Mouse (Mus musculus) heart, embryonic 15.5 days (tissue): ENCODE measurements around the gene Sox5. TPM values are rescaled to one million over a fixed set of nuclear protein-coding genes. Genes with fewer than 3 reads are reported as not detected.

Experiments
- ATAC-seq: fragments of 200-750 bp; cut with Nextera tagmentation; replicated peaks from 2 replicates; pipeline ENCODE4 v1.8.0; 2017; ENCODE audit warnings: low read depth, moderate TSS enrichment; ENCODE audit not compliant: insufficient number of reproducible peaks, insufficient read depth, low FRiP score
- H3K27ac ChIP-seq: fragments of 300-500 bp; sonication (generic); 2 replicates; pipeline ENCODE4 v1.5.1; 2015; ENCODE audit warnings: mild to moderate bottlenecking, inconsistent platforms
- H3K27me3 ChIP-seq: fragments of 300-500 bp; sonication (generic); 2 replicates; pipeline ENCODE4 v1.6.1; 2015; ENCODE audit warnings: inconsistent platforms
- H3K36me3 ChIP-seq: fragments of 300-500 bp; sonication (generic); 2 replicates; pipeline ENCODE4 v1.6.1; 2015; ENCODE audit warnings: mild to moderate bottlenecking, inconsistent platforms
- H3K4me1 ChIP-seq: fragments of 300-500 bp; sonication (generic); replicated peaks from 2 replicates; pipeline ENCODE4 v1.6.1; 2015; ENCODE audit warnings: inconsistent platforms
- H3K4me2 ChIP-seq: fragments of 300-500 bp; sonication (generic); 2 replicates; pipeline ENCODE4 v1.6.1; 2015; ENCODE audit warnings: inconsistent platforms, mild to moderate bottlenecking, moderate library complexity
- H3K4me3 ChIP-seq: fragments of 300-500 bp; sonication (generic); 2 replicates; pipeline ENCODE4 v1.5.1; 2015; ENCODE audit warnings: mild to moderate bottlenecking, inconsistent platforms
- H3K9ac ChIP-seq: fragments of 300-500 bp; sonication (generic); 2 replicates; pipeline ENCODE4 v1.6.1; 2015; ENCODE audit warnings: mild to moderate bottlenecking, inconsistent platforms
- H3K9me3 ChIP-seq: fragments of 300-500 bp; sonication (generic); replicated peaks from 2 replicates; pipeline ENCODE4 v1.6.1; 2016; ENCODE audit warnings: inconsistent platforms
- WGBS: fragments of 180-500 bp; shearing (Covaris S2); methylation state at CpG from one replicate; pipeline ENCODE4 v1.1.7; 2015; ENCODE audit warnings: mixed read lengths; 5-methylcytosine and 5-hydroxymethylcytosine counted together
- polyA plus RNA-seq: library from polyadenylated mRNA; unstranded; fragments of >200 nt; fragmentation: Nextera tagmentation; extraction: Ambion mirVana; gene quantifications from 2 replicates; pipeline ENCODE4 v1.2.1, GENCODE M21; 2015

The Sox5 gene
- polyA plus RNA-seq, 1 experiment from 2014 or later, result 8.9 TPM

- Histone ChIP-seq H3K9ac (no peak overlapping the region), H3K4me2 (no peak overlapping the region), H3K9me3 (no peaks in the 10 kb centered on the region), H3K27me3 (no peaks in the 10 kb centered on the region), H3K36me3 (no peaks in the 10 kb centered on the region), H3K4me3 (no peak overlapping the region), H3K27ac (no peak overlapping the region), H3K4me1 (peaks cover 11% of the 10 kb centered on the region)
- 75% methylated on average over 3 of the region's 3 CpGs for WGBS
- ATAC-seq, result no peak
Observed at GRCm38 (mm10) chr6:144646331-144646730, 135.4 kb downstream of the Sox5 start.

GRCm38 (mm10) chr6:144645796-144646195 lies 136.0 kb downstream of the Sox5 start:
- Histone ChIP-seq H3K27ac (no peak overlapping the region), H3K4me3 (no peak overlapping the region), H3K27me3 (no peaks in the 10 kb centered on the region), H3K4me2 (no peak overlapping the region), H3K36me3 (no peaks in the 10 kb centered on the region), H3K9me3 (no peaks in the 10 kb centered on the region), H3K4me1 (peaks cover 11% of the 10 kb centered on the region), H3K9ac (no peak overlapping the region)
- WGBS, result 74% methylated on average over 4 of the region's 4 CpGs
- ATAC-seq, result no peak

DNA sequence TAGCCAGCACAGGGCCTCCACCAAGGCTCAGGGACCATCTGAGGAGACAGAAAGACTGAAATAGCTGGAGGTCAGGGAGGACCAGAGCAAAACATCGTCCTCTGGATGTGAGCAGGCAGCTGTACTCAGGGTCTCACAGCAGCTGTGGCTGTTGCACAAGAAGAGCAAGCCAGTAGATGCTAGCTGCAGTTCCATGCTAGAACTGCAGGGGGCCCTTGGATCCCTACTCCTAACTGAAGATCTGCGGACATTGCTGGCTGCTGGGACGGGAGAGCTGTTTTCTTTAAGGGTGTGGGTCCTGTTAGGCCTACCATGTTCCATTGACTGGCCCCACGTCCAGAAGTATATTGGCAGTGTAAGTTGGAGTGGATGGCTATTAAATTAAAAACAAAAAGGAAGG lies 137.1 kb downstream of the Sox5 start:
- no peak overlapping the region for H3K9ac ChIP-seq
- peaks cover 11% of the 10 kb centered on the region for H3K4me1 ChIP-seq
- no peaks in the 10 kb centered on the region for H3K9me3 ChIP-seq
- ATAC-seq, result no peak
- H3K4me2 ChIP-seq, result no peak overlapping the region
- H3K36me3 ChIP-seq, result no peaks in the 10 kb centered on the region
- no peak overlapping the region for H3K4me3 ChIP-seq
- no peaks in the 10 kb centered on the region for H3K27me3 ChIP-seq
- 45% methylated on average over 4 of the region's 4 CpGs for WGBS
- H3K27ac ChIP-seq, result no peak overlapping the region

- H3K4me1 ChIP-seq, result peaks cover 9% of the 10 kb centered on the region
- ATAC-seq, result no peak
- WGBS, result 78% methylated on average over 5 of the region's 5 CpGs
- H3K9ac ChIP-seq, result no peak overlapping the region
- no peak overlapping the region for H3K4me2 ChIP-seq
- no peak overlapping the region for H3K4me3 ChIP-seq
- H3K9me3 ChIP-seq, result no peaks in the 10 kb centered on the region
- no peaks in the 10 kb centered on the region for H3K27me3 ChIP-seq
- H3K36me3 ChIP-seq, result no peaks in the 10 kb centered on the region
- H3K27ac ChIP-seq, result no peak overlapping the region
Observed at GRCm38 (mm10) chr6:144643601-144644000, 138.2 kb downstream of the Sox5 start.

DNA sequence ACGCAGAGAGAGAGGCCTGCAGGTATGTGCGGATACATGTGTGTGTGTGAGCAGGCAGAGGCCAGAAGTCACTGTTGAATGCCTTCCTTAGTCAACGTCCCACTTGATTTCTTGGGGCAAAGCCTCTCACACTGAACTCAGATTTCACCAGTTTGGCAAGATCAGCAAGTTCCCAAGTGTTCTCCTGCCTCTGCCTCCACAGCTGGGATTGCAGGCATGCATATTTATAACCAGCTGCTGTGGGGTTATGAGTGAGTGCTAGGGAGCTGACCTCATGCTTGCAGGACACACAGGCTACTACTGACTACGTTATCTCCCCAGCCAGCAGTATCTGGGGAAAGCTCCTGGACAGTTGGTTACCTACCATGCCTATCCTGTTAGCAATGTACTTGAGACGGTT lies 139.9 kb downstream of the Sox5 start:
- Histone ChIP-seq H3K4me2 (no peak overlapping the region), H3K9ac (no peak overlapping the region), H3K27ac (no peak overlapping the region), H3K4me3 (no peak overlapping the region), H3K4me1 (no peaks in the 10 kb centered on the region), H3K27me3 (no peaks in the 10 kb centered on the region), H3K36me3 (no peaks in the 10 kb centered on the region), H3K9me3 (no peaks in the 10 kb centered on the region)
- WGBS, result 52% methylated on average over 5 of the region's 5 CpGs
- no peak for ATAC-seq

DNA sequence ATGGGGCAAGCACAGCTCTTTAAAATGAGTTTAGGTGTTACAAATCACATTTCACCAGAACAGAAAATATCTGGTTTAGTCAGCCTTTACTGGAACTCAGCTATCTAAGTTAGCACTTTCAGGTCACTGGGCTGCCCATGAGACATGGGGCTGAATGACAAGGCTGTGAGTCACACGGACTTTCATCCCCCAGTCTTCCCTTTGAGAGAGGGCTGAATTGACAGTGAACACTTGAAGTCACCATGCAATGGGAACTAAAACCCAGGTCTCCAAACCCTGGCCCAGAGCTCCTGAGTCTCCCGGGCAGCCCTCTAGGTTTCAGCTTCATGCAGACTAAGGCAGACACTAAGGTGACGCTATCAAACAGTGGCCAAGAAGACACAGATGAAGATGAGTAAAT lies 141.2 kb downstream of the Sox5 start:
- Histone ChIP-seq H3K27me3 (no peaks in the 10 kb centered on the region), H3K4me3 (no peak overlapping the region), H3K27ac (no peak overlapping the region), H3K4me1 (no peaks in the 10 kb centered on the region), H3K4me2 (no peak overlapping the region), H3K36me3 (no peaks in the 10 kb centered on the region), H3K9me3 (no peaks in the 10 kb centered on the region), H3K9ac (no peak overlapping the region)
- ATAC-seq, result no peak
- WGBS, result 71% methylated on average over 3 of the region's 3 CpGs

DNA sequence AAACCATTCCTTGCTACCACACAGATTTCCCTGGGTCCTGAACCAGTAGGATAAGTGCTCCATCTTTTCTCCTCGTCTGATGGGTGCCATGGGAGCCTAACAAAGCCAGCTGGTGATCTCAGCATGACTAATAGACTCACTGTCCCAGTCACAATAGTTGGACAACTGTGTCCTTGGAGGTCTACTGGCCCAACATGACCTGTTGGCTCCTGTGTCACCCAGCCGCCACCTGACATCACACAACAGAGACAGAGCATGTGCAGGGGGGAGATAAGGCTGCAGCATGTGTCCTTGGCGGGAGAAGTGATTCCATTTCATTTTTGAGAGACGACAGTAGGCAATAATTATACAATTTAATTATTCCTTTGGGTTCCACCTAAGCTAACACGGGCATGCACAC lies 143.2 kb downstream of the Sox5 start:
- no peaks in the 10 kb centered on the region for H3K4me1 ChIP-seq
- H3K27ac ChIP-seq, result no peak overlapping the region
- no peak for ATAC-seq
- 78% methylated on average over 5 of the region's 5 CpGs for WGBS
- no peaks in the 10 kb centered on the region for H3K36me3 ChIP-seq
- no peaks in the 10 kb centered on the region for H3K27me3 ChIP-seq
- no peak overlapping the region for H3K9ac ChIP-seq
- no peaks in the 10 kb centered on the region for H3K9me3 ChIP-seq
- H3K4me2 ChIP-seq, result no peak overlapping the region
- no peak overlapping the region for H3K4me3 ChIP-seq

DNA sequence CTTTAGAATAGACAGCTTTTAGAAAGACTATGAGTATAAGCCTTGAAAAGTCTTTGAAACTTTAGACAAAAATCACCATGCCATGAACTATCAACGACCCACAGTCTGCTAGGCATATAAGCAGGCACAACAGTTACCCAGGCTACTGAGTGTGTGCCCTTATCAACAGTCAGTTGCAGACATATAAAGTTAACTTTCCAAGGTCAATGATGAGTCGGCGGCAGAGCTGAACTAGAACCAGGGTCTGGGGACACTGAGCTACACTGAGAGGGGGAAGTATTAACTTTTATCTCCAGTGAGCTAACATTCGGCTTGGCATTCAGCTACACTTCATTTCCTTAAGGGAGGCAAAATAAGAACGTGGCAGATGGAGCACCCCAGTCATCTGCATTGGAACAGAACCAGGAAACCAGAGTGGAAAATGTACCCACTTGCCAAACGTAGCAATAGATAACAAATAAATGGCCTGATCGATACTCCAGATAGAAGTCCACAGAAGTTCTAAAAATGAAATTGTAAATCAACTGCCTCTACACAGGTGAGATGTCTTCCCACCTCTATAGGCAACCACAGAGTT lies 154.2 kb downstream of the Sox5 start:
- H3K4me3 ChIP-seq, result no peak overlapping the region
- no peaks in the 10 kb centered on the region for H3K9me3 ChIP-seq
- no peaks in the 10 kb centered on the region for H3K27me3 ChIP-seq
- H3K36me3 ChIP-seq, result no peaks in the 10 kb centered on the region
- no peak overlapping the region for H3K4me2 ChIP-seq
- WGBS, result 59% methylated on average over 7 of the region's 7 CpGs
- ATAC-seq, result no peak
- H3K4me1 ChIP-seq, result no peaks in the 10 kb centered on the region
- H3K9ac ChIP-seq, result no peak overlapping the region
- no peak overlapping the region for H3K27ac ChIP-seq

GRCm38 (mm10) chr6:144621089-144621769 lies 160.5 kb downstream of the Sox5 start:
- no peaks in the 10 kb centered on the region for H3K36me3 ChIP-seq
- no peaks in the 10 kb centered on the region for H3K27me3 ChIP-seq
- H3K4me3 ChIP-seq, result no peak overlapping the region
- peaks cover 6% of the 10 kb centered on the region; the same call in 1 of the 2 replicates for H3K4me1 ChIP-seq
- no peak overlapping the region for H3K9ac ChIP-seq
- no peaks in the 10 kb centered on the region for H3K9me3 ChIP-seq
- H3K27ac ChIP-seq, result no peak overlapping the region
- WGBS, result 44% methylated on average over 3 of the region's 3 CpGs
- no peak overlapping the region for H3K4me2 ChIP-seq
- no peak for ATAC-seq

DNA sequence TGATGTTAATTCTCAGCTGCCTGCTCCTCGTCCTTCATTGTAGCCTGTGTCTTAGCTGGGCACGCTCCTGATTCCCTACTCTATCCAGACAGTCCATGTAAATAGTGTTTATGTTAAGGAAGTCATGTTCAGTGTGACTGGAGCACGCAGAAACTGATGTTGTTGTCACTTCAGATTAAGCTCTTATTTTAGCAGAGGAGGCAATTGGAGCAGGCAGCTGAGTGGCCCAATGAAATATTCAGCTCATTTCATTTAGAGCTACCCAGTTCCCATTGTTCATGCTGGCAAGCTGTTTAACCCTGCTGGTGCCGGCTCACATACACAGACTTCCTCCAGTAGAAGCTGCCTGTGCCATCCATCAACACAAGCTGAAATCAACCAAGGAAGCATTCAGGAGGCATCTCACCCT lies 170.4 kb downstream of the Sox5 start:
- 37% methylated on average over 4 of the region's 4 CpGs for WGBS
- H3K4me1 ChIP-seq, result 0 out of 2 replicates have a peak, but pooled peaks cover 3% of the 10 kb centered on the region
- H3K27ac ChIP-seq, result no peak overlapping the region
- H3K9me3 ChIP-seq, result no peaks in the 10 kb centered on the region
- ATAC-seq, result no peak
- H3K4me3 ChIP-seq, result no peak overlapping the region
- H3K9ac ChIP-seq, result no peak overlapping the region
- H3K4me2 ChIP-seq, result no peak overlapping the region
- H3K36me3 ChIP-seq, result no peaks in the 10 kb centered on the region
- H3K27me3 ChIP-seq, result no peaks in the 10 kb centered on the region

- Histone ChIP-seq H3K36me3 (no peaks in the 10 kb centered on the region), H3K4me2 (no peak overlapping the region)
- 41% methylated on average over 8 of the region's 8 CpGs for WGBS
Observed at GRCm38 (mm10) chr6:144610878-144611277, 170.9 kb downstream of the Sox5 start.

DNA sequence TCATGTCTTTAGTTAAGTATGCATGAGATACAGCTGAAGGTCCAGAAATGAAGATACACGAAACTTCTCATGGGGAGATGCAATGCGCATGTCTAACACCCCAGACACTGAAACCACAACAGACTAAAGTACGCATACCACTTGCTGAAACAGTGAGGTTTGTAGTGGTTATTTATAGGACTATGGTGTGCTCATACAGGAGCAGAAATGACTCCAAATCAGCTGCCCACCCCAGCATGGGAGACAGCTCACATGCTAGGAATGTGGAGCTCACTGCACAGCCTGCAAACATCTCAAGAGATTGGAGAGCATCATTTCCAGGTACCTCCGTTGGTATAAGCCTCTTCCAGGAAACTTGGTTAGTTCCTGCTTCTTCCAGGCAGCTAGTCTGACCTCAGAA lies 178.9 kb downstream of the Sox5 start:
- no peaks in the 10 kb centered on the region for H3K4me1 ChIP-seq
- 66% methylated on average over 4 of the region's 4 CpGs for WGBS
- H3K9ac ChIP-seq, result no peak overlapping the region
- ATAC-seq, result no peak
- no peak overlapping the region for H3K4me3 ChIP-seq
- H3K4me2 ChIP-seq, result no peak overlapping the region
- H3K27me3 ChIP-seq, result no peaks in the 10 kb centered on the region
- no peak overlapping the region for H3K27ac ChIP-seq
- H3K9me3 ChIP-seq, result no peaks in the 10 kb centered on the region
- no peaks in the 10 kb centered on the region for H3K36me3 ChIP-seq

More at GRCm38 (mm10) chr6:144610878-144611277, 170.9 kb downstream of the Sox5 start:
- no peak overlapping the region for H3K27ac ChIP-seq
- ATAC-seq, result no peak
- no peaks in the 10 kb centered on the region for H3K27me3 ChIP-seq
- H3K4me1 ChIP-seq, result 0 out of 2 replicates have a peak, but pooled peaks cover 3% of the 10 kb centered on the region
- no peak overlapping the region for H3K4me3 ChIP-seq
- no peak overlapping the region for H3K9ac ChIP-seq
- no peaks in the 10 kb centered on the region for H3K9me3 ChIP-seq
